Mouse (Mus musculus): ENCODE data around the gene Cyfip1.

Cyfip1 gene

DNA sequence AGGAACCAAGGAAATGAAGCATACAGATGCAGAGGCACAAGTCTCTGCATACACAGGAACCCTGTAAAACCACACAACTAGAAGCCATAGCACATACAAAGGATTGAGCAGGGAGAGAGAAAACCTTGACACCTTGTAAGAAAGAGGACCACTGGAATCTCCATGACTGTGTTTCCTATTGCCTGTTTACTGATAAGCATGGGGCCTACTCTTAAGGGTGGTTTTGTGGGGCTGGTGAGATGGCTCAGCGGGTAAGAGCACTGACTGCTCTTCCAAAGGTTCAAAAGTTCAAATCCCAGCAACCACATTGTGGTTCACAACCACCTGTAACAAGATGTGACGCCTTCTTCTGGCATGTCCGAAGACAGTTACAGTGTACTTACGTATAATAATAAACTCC is 85.7 kb downstream of the Cyfip1 start:
- in situ Hi-C loops (cut with MboI; ENCODE audit: unreplicated experiment in 2 of 2) = no loop called here

DNA sequence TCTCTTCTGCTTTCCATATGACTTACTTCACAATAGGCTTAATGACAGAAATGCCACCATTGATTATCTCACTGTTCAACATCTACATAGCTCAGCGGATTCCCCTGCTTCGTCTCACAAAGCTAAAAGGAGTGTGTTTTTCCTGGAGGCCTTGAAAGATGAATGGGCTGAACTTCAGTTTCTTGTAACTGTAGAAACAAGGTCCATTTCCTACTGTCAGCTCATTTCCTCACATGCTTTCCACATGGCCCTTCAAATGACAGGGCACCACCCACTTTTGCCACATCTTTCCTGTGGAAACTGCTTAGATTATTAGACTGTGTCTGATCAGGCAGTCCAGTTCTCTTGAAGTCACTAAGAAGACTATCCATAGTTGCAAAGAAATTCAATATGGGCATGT is 87.1 kb downstream of the Cyfip1 start:
- in situ Hi-C loops (cut with MboI; ENCODE audit: unreplicated experiment in 2 of 2) = no loop called here

DNA sequence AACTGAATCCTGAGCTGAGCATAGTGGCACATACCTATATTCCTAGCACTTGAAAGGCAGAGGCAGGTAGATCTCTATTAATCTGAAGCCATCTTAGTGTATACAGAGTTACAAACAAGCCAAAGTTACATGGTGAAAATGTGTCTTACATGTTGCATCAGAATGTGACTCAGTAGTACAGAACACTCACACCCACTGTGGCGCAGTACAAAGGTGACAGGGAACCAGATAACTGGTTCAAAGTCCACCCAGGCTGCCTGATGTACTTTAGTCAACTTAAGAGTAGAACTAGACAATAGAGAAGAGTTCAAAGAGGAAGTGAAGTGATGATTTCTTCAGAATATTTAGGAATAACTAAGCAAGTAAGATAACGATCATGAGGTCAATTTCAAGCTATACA is 93.5 kb downstream of the Cyfip1 start:
- in situ Hi-C loops (cut with MboI; ENCODE audit: unreplicated experiment in 2 of 2) = no loop called here

DNA sequence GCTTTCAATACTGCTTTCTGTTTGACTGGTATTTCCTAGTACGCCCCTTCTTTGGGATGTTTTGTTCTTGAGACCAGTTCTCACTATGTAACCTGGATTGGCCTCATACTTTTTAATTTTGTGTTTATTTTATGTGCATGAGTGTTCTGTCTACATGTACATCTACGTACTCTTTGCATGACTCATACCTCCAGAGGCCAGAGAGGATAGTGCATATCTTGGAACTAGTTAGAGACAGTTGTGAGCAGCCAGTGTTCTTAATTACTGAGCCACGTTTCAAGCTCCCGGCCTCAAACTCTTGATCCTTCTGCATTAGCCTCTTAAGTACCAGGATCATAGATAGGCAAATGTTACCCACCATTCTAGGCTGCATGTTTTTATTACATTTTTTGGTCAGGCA is 96.8 kb downstream of the Cyfip1 start:
- in situ Hi-C loops (cut with MboI; ENCODE audit: unreplicated experiment in 2 of 2) = no loop called here

DNA sequence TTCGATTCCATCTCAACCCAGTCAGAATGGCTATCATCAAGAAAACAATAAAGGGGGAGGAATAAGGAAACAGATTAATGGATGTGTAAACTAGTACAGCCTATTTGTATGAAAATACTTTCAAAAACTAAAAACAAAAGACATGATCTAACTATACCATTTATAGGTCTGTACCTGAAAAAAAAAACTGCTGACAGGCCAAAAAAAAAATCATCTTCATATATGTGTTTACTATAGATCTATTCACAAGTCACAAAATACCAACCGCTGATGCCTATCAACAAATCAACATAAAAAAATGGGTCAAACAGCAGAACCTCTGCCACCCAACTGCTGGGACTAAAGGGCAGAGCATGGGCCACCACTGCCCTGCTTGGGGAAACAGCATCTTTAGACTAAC is 114.5 kb downstream of the Cyfip1 start:
- in situ Hi-C loops (cut with MboI; ENCODE audit: unreplicated experiment in 2 of 2) = no loop called here

DNA sequence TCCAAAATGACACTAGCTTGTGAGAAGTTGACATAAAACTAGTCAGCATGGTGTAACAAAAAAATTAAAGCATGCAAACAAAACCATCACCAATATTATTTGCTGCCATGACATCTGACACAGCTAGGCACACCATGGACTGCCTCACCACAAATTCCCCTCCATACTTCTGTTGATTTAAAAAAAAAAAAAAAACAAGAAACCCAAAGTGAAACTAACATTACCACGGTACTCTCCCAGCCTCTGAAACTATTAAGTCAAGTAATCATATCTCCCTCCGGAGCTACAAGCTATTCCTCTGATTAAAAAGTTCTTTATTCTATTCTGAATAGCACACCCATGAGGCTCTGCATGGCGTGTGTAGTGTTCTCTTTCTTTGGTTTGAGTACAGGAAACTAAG is 115.6 kb downstream of the Cyfip1 start:
- in situ Hi-C loops (cut with MboI; ENCODE audit: unreplicated experiment in 2 of 2) = no loop called here

DNA sequence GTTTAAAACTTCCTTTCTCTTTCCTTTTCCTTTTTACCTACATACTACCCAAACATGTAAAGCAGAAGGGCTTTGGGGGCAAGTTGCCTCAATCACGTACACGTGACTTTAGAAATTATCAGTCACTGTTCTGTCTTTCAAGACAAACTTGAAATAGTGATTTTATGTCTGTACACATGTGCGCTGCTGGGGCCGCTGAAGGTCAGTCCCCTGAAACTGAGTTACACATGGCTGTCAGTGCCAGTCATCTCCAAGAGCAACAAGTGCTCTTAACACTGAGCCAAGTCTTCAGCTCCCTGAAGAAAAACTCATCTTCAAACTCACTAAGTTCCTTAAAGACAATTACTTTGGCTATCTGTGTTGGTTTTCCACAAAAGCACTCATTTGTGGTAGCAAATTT is 116.4 kb downstream of the Cyfip1 start:
- in situ Hi-C loops (cut with MboI; ENCODE audit: unreplicated experiment in 2 of 2) = no loop called here

DNA sequence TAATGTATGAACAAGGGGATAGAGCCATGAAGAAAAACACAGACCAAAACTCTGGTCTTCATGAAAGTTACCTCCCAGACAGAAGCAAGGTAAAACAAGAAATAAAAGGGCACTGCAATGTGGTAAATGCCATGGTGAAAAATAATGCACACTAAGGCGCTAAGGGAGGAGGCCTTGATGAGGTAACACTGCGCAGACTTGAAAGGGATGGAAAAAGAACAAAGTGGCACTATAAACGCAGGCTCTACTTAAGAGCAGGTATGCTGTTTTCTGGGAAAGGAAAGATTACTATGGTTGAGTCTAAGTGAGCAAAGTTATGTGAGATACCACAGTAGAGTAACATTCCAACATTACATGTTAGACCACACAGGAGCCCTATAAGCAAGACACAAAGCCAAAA is 118.3 kb downstream of the Cyfip1 start:
- in situ Hi-C loops (cut with MboI; ENCODE audit: unreplicated experiment in 2 of 2) = loop anchor here (5.0 to 10.0 kb wide), 3 partner anchors 88 to 165 kb away; partner anchors contain the start of genes Herc2 (in 1 of the 2) and Tubgcp5 (in 1 of the 2)

DNA sequence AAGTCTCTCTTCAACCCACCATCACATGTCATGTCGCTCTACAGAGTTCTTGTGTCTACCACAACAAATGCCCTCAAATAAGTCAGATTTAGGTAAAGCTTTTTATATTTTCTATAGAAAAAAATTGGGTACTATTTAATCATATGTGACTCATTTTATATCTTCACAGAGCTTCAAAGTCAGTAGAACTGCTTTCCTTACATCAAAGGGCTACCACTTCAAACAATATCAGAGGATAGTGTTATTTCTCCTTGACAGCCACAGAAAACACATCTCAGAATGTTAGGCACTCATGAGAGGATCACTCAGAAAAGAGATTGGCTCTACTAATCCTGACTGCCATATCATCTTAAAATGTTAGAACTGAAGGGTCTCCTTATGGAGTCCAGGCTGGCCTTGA is 119.0 kb downstream of the Cyfip1 start:
- in situ Hi-C loops (cut with MboI; ENCODE audit: unreplicated experiment in 2 of 2) = loop anchor here (5.0 to 10.0 kb wide), 3 partner anchors 87 to 166 kb away; partner anchors contain the start of genes Herc2 (in 1 of the 2) and Tubgcp5 (in 1 of the 2)

DNA sequence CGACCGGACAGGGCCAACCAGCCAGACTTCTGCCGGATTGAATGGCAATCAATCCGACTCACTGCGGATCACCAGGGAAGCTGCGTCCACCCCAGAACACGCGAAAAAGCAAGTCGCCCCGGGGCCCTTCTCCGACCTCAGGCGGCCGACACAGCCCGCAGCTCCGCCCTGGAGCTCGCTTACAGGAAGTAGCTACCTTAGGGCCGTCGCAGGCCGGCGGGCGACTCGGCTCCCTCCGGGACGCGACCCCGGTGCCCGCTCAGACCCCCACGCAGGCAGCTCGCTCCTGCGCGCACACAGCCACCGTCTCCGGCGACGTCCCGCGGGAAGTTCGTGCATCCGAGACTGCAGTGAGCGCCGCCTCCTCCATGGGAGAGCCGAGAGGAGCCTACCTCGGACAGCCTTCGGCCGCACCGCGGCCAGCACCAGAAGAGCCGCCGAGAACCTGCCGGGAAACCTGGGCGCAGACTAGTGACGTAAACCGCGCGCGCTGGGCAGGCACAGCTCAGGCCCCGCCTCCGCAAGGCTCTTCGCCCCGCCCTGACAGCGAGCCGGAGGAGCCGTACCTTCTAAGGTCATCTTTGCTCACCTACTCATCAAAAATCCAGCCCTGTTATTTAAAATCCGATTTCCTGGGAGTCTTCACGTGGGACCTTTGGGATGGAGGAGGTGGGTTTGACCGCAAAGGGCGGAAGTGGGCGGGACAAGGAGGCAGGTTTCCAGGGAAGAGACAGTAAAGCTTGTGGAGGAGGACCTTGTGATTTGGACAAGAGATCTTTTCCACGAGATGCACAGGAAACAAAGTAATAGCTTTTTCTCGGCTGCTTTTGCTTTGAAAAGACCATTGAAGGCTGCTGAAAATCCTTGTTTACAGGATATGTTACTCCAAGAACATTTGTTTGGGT is 120.7 kb downstream of the Cyfip1 start, which contains the start of gene Nipa2:
Gene Nipa2 (minus strand): TSS at position 473 of the 905 bp plus-strand sequence.
- in situ Hi-C loops (cut with MboI; ENCODE audit: unreplicated experiment in 2 of 2) = loop anchor here (5.0 to 10.0 kb wide), 3 partner anchors 85 to 167 kb away; partner anchors contain the start of genes Herc2 (in 1 of the 2) and Tubgcp5 (in 1 of the 2)

DNA sequence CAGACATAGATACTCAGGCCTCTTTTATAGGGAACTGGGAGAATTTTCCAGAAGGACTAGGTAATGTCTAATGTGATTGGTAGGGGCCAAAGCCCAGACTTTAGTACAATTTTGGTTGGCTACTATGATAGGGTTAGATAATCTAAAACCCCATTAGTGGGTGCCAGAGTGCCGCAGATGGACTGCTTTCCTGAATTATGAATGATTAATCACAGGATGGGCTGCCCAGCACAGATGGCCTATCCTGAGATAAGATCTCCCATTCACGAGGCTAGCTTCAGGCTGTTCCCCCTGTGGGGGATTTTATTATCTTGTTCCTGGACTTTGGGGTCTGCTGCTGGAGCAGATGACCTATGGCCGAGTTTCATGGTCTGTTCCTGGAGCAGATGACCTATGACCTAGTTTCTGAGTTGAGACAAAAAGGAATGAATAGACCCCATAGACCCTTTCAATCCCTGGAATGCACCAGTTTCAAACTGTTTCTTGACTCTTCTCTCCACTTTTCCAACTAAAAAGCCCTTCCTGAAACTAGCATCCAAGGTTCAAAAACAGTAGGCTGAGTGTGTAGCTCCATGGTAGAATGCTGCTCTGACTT is 125.4 kb downstream of the Cyfip1 start:
- in situ Hi-C loops (cut with MboI; ENCODE audit: unreplicated experiment in 2 of 2) = loop anchor here in 1 of 2 experiments (10.0 kb wide), 1 partner anchor 172 kb away; the partner anchor contains the start of gene Tubgcp5

DNA sequence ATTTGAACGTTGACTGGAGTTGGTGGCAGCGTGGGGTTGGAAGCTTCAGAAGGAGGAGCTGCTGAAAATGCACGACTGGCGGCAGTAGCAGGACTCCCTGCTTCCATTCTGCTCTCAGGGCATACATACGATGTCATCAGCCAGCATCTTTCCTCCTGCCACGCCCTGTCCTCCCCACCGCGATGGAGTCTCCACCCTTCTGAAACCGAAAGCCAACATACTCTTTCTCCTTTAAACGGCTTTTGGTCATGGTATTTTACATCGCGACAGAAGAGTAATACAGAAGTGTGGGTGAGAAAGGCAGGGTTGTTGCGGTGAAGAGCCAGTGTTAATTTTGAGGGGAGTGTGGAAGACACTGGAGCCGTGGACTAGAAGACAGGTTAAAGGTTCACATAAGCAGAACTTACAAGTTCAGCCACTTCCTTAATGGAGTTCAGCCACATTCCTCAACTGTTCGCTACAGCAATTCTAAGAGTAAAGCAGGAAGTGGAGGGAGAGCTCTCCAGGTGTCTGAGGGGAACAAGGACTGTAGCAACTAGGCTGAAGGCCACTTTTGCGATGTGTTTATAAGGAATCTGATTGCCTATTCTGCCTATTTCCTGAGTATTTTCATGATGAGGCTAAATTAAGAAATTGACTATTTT is 126.8 kb downstream of the Cyfip1 start:
- in situ Hi-C loops (cut with MboI; ENCODE audit: unreplicated experiment in 2 of 2) = loop anchor here in 1 of 2 experiments (10.0 kb wide), 1 partner anchor 174 kb away; the partner anchor contains the start of gene Tubgcp5

DNA sequence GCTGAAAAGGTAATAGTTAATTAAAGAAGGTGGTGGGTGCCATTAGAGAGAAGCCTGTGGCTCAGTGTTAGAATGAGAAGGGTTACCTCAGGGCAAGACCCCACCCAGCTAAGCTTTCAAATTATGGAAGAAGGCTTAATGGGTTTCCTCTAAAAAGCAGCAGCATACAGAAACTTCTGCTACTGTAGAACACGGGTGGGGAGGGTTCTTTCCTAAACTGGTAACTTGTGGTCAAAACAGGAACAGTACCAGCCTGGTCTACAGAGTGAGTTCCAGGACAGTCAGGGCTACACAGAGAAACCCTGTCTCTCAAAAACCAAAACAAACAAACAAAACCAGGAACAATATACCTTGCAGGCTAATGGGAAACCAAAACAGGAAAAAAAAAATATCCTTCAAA is 127.9 kb downstream of the Cyfip1 start:
- in situ Hi-C loops (cut with MboI; ENCODE audit: unreplicated experiment in 2 of 2) = loop anchor here in 1 of 2 experiments (10.0 kb wide), 1 partner anchor 175 kb away; the partner anchor contains the start of gene Tubgcp5

DNA sequence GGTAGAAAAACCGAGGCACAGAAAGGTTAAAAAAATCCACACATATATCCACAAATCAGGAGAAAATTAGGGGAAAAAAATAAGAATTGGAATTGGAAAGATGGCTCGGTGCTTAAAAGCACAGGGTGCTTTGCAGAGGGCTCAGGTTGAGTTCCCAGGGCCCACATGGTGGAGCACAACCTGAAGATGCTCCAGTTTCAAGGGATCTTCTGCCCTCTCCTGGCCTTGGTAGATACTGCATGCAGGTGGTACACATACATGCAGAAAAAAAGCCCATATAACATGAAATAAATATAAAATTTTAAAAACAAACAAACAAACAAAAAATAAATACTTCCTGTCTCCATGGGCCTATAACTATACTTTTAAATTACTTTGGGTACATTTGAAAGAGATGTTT is 132.9 kb downstream of the Cyfip1 start:
- in situ Hi-C loops (cut with MboI; ENCODE audit: unreplicated experiment in 2 of 2) = no loop called here

DNA sequence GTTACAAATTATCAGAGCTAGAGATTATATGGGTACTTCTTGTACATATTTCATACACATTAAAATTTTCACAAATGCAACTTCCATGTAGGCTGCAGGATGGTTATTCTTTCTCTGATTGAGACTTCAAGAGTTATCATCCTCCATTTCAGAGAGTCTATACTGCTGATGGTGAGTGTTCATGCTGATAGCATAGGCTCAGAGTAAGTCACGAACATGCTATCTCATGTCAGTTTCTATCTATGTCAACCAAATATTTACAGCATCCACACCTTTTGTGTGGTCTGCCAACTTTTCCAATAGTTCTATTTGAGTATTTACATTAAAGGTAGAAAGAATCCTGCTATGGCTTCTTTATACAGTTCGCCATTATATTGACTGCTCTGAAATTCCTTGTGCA is 140.0 kb downstream of the Cyfip1 start:
- in situ Hi-C loops (cut with MboI; ENCODE audit: unreplicated experiment in 2 of 2) = loop anchor here in 1 of 2 experiments (10.0 kb wide), 1 partner anchor 1553 kb away; no protein-coding TSS in a partner anchor

Measured in v-Abl transformed pro-B cells (cell line).